Mouse (Mus musculus): ENCODE measurements around the gene Cma2. TPM values are rescaled to one million over a fixed set of nuclear protein-coding genes. Genes with fewer than 3 reads are reported as not detected.
A peak's percentile ranks its signal among the peaks of the same experiment; 100 is the strongest.
"Not testable (repeated sequence)": the region's sequence is repeated elsewhere in the genome, so short reads cannot be mapped to it uniquely, and the experiment has no call there.

Gene Cma2
- total and polyA plus RNA-seq, 3 experiments = not detected

GRCm38 (mm10) chr14:55963900-55964299 lies 13.1 kb downstream of the Cma2 start:
- H3K36me3 ChIP-seq (ENCODE audit: control insufficient read depth in 1 of 2, insufficient read depth in 2 of 2, low read length in 2 of 2); H3K9ac ChIP-seq (ENCODE audit: control insufficient read depth, low read depth, low read length, poor library complexity, severe bottlenecking); H3K9me3 ChIP-seq (replicated peaks; ENCODE audit: insufficient read depth, low read length); H3K79me2 ChIP-seq (ENCODE audit: control insufficient read depth, insufficient read depth, low read length, poor library complexity); H3K4me1 ChIP-seq (ENCODE audit: control insufficient read depth in 1 of 2, insufficient read depth in 2 of 2, low read length in 2 of 2); H3K27ac ChIP-seq (ENCODE audit: control insufficient read depth, low read depth, low read length); H3K4me3 ChIP-seq (ENCODE audit: control insufficient read depth in 1 of 2, insufficient read depth in 1 of 2, low read depth in 2 of 2, low read length in 2 of 2): not testable (repeated sequence)
- peak; percentile 92 for TF ChIP-seq ZNF384 (IDR thresholded peaks at IDR 0.05; ENCODE audit: low read depth, low read length)
- TF ChIP-seq RAD21 (IDR thresholded peaks at IDR 0.05; ENCODE audit: low read depth, low read length) = peak; percentile 16
- TF ChIP-seq CTCF (IDR thresholded peaks at IDR 0.05 in 2 of 3, conservative IDR thresholded peaks at IDR 0.05 in 1 of 3; ENCODE audit: control insufficient read depth in 1 of 3, insufficient read depth in 1 of 3, low read depth in 2 of 3, low read length in 3 of 3, poor library complexity in 1 of 3, severe bottlenecking in 1 of 3) = peak in 2 of 3 experiments; percentile 58 to 61; a peak in 4 of 6 replicates
- peak; percentile 54 for TF ChIP-seq SMC3 (IDR thresholded peaks at IDR 0.05; ENCODE audit: low read depth, low read length)
- 0 out of 2 replicates have a peak, but pooled peaks have one; percentile 4 for TF ChIP-seq ZC3H11A (IDR thresholded peaks at IDR 0.05; ENCODE audit: low read depth, low read length)
- H3K27me3 ChIP-seq (ENCODE audit: control insufficient read depth in 1 of 2, insufficient read depth in 2 of 2, low read length in 2 of 2) = peaks cover 4 to 15% of the 10 kb centered on the region in 2 experiments
- DNase-seq (ENCODE audit: low read depth, low spot score) = peak; percentile 73

GRCm38 (mm10) chr14:55987464-55987863 lies 36.7 kb downstream of the Cma2 start:
- H3K4me1 ChIP-seq (ENCODE audit: control insufficient read depth in 1 of 2, insufficient read depth in 2 of 2, low read length in 2 of 2); H3K27ac ChIP-seq (ENCODE audit: control insufficient read depth, low read depth, low read length); H3K9me3 ChIP-seq (replicated peaks; ENCODE audit: insufficient read depth, low read length); H3K27me3 ChIP-seq (ENCODE audit: control insufficient read depth in 1 of 2, insufficient read depth in 2 of 2, low read length in 2 of 2); H3K79me2 ChIP-seq (ENCODE audit: control insufficient read depth, insufficient read depth, low read length, poor library complexity); H3K4me3 ChIP-seq (ENCODE audit: control insufficient read depth in 1 of 2, insufficient read depth in 1 of 2, low read depth in 2 of 2, low read length in 2 of 2); H3K9ac ChIP-seq (ENCODE audit: control insufficient read depth, low read depth, low read length, poor library complexity, severe bottlenecking); H3K36me3 ChIP-seq (ENCODE audit: control insufficient read depth in 1 of 2, insufficient read depth in 2 of 2, low read length in 2 of 2): not testable (repeated sequence)
- DNase-seq (ENCODE audit: low read depth, low spot score) = peak; percentile 35
- peak; percentile 34; the same call in 1 of the 2 replicates for TF ChIP-seq TCF12 (IDR thresholded peaks at IDR 0.05; ENCODE audit: low read depth, low read length)
- peak; percentile 32; the same call in 1 of the 2 replicates for TF ChIP-seq GATA1 (IDR thresholded peaks at IDR 0.05; ENCODE audit: low read depth, low read length)
- peak; percentile 36; the same call in 1 of the 2 replicates for TF ChIP-seq ETS1 (IDR thresholded peaks at IDR 0.05; ENCODE audit: low read depth, low read length)

- H3K27ac ChIP-seq (ENCODE audit: control insufficient read depth, low read depth, low read length) = no peak overlapping the region
- 0 out of 4 replicates have a peak, but pooled peaks cover 0 to 2% of the 10 kb centered on the region in 2 experiments for H3K27me3 ChIP-seq (ENCODE audit: control insufficient read depth in 1 of 2, insufficient read depth in 2 of 2, low read length in 2 of 2)
Measured at GRCm38 (mm10) chr14:56013147-56013546, 62.4 kb downstream of the Cma2 start.

More at GRCm38 (mm10) chr14:56013147-56013546, 62.4 kb downstream of the Cma2 start:
- no peaks in the 10 kb centered on the region for H3K9me3 ChIP-seq (replicated peaks; ENCODE audit: insufficient read depth, low read length)
- peaks cover 0 to 4% of the 10 kb centered on the region in 2 experiments; a peak in 2 of 4 replicates for H3K4me1 ChIP-seq (ENCODE audit: control insufficient read depth in 1 of 2, insufficient read depth in 2 of 2, low read length in 2 of 2)
- no peak overlapping the region for H3K9ac ChIP-seq (ENCODE audit: control insufficient read depth, low read depth, low read length, poor library complexity, severe bottlenecking)
- TF ChIP-seq CHD2 (IDR thresholded peaks at IDR 0.05; ENCODE audit: low read length) (no peak), CTCF (IDR thresholded peaks at IDR 0.05 in 2 of 3, conservative IDR thresholded peaks at IDR 0.05 in 1 of 3; ENCODE audit: control insufficient read depth in 1 of 3, insufficient read depth in 1 of 3, low read depth in 2 of 3, low read length in 3 of 3, poor library complexity in 1 of 3, severe bottlenecking in 1 of 3) (no peak), SMC3 (IDR thresholded peaks at IDR 0.05; ENCODE audit: low read depth, low read length) (no peak), EP300 (IDR thresholded peaks at IDR 0.05; ENCODE audit: low read depth in 1 of 2, low read length in 2 of 2) (no peak), MYC (IDR thresholded peaks at IDR 0.05; ENCODE audit: low read depth, low read length) (no peak), BHLHE40 (IDR thresholded peaks at IDR 0.05; ENCODE audit: borderline replicate concordance, low read depth, low read length) (no peak), ZMIZ1 (IDR thresholded peaks at IDR 0.05; ENCODE audit: low read depth, low read length) (no peak), GABPA (IDR thresholded peaks at IDR 0.05; ENCODE audit: low read depth, low read length) (no peak), ELF1 (IDR thresholded peaks at IDR 0.05; ENCODE audit: low read depth, low read length) (no peak)
- no peaks in the 10 kb centered on the region for H3K79me2 ChIP-seq (ENCODE audit: control insufficient read depth, insufficient read depth, low read length, poor library complexity)
- no peak for DNase-seq (ENCODE audit: low read depth, low spot score)
- H3K36me3 ChIP-seq (ENCODE audit: control insufficient read depth in 1 of 2, insufficient read depth in 2 of 2, low read length in 2 of 2) = peaks cover 0 to 8% of the 10 kb centered on the region in 2 experiments; a peak in 2 of 4 replicates
- H3K4me3 ChIP-seq (ENCODE audit: control insufficient read depth in 1 of 2, insufficient read depth in 1 of 2, low read depth in 2 of 2, low read length in 2 of 2) = no peak overlapping the region

Data from MEL (cell line).